Mouse (Mus musculus) bone marrow, adult 2 months (tissue): ENCODE measurements around the gene Zfp652.
A peak's percentile ranks its signal among the peaks of the same experiment; 100 is the strongest.

Experiments used
- CTCF ChIP-seq: fragments of 200-500 bp; IDR thresholded peaks from 2 replicates; pipeline ENCODE4 v1.5.1; 2011; ENCODE audit warnings: low read length, control low read depth; ENCODE audit not compliant: control insufficient read depth, insufficient read depth
- POLR2A ChIP-seq: fragments of 200-500 bp; IDR thresholded peaks from 2 replicates; pipeline ENCODE4 v1.6.1; 2011; ENCODE audit warnings: low read depth, mild to moderate bottlenecking, control low read depth, low read length, borderline replicate concordance; ENCODE audit not compliant: control insufficient read depth

DNA sequence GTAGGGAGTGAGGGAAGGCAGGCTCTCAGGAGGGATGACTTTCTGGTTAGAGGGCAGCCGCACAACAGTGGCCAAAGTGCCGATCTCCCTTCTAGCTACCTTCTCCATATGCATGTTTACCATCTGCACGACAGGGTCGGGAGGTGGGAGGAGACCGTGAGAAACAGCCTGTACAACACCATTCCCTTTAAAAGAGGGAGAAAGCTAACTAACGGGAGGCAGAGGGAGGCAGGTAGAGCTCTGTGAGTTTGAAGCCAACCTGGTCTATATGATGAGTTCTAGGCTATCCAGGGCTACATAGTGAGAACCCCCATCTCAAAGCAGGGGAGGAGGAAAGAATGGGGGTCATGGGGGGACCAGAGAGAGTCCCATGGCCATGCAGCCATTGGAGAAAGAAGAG, 123.4 kb downstream of the Zfp652 start:
- TF ChIP-seq CTCF: no peak
- 0 out of 2 replicates have a peak, but pooled peaks have one; percentile 0 for TF ChIP-seq POLR2A
